Comparison of ENCODE assay signal across 10 mouse cellular contexts in genomic region chr16:17733646-17734045, GRCm38 (mm10). TPM values are rescaled to one million over a fixed set of nuclear protein-coding genes. Genes with fewer than 3 reads are reported as not detected.
DNase-seq lines count a peak whose midpoint lies in the region; ATAC-seq and TF ChIP-seq lines count a peak whose summit lies in the region.
"Had no signal": no experiment of that assay in that cellular context is flagged by ENCODE, and none has a peak within 500 bp of the region (broad histone marks: within the 10 kb centered on the region; RNA-seq: fewer than 3 reads in every experiment).

No protein-coding gene starts in this region.

- no peak for TF ChIP-seq EP300 in heart, adult 2 months (IDR thresholded peaks at IDR 0.05; ENCODE audit: insufficient read depth, low read depth, low read length)

- no peak for TF ChIP-seq POLR2A in heart, adult 2 months (IDR thresholded peaks at IDR 0.05; ENCODE audit: insufficient read depth, low read depth, low read length)
- no peak for TF ChIP-seq POLR2A in testis, adult 2 months (IDR thresholded peaks at IDR 0.05; ENCODE audit: control insufficient read depth, low read depth, low read length)

- WGBS in heart, embryonic 15.5 days: 59% methylated on average over 2 of the region's 2 CpGs
- WGBS in heart, adult 2 months: 67% methylated on average over 2 of the region's 2 CpGs
- WGBS in liver, embryonic 13.5 days (ENCODE audit: insufficient replicate concordance): 58% methylated on average over 2 of the region's 2 CpGs

- H3K36me3 ChIP-seq in heart, embryonic 15.5 days: no peaks in the 10 kb centered on the region
- H3K36me3 ChIP-seq in heart, adult 2 months (ENCODE audit: control insufficient read depth, insufficient read depth, low read length): no peaks in the 10 kb centered on the region
- no peaks in the 10 kb centered on the region for H3K36me3 ChIP-seq in testis, adult 2 months (ENCODE audit: control insufficient read depth, insufficient read depth, low read length)
- no peaks in the 10 kb centered on the region for H3K36me3 ChIP-seq in liver, embryonic 13.5 days
- H3K36me3 ChIP-seq: G1E had no signal

- H3K4me3 ChIP-seq in heart, embryonic 15.5 days: peak overlapping the region; percentile 30
- H3K4me3 ChIP-seq in heart, adult 2 months: no peak overlapping the region
- peak overlapping the region; percentile 4 for H3K4me3 ChIP-seq in testis, adult 2 months (ENCODE audit: control insufficient read depth, low read depth, low read length)
- no peak overlapping the region for H3K4me3 ChIP-seq in liver, embryonic 13.5 days (replicated peaks)
- H3K4me3 ChIP-seq: gastrocnemius, adult 2 months had no signal

- intact Hi-C loops in heart, adult 2 months (cut with DNase I): no loop called here
- intact Hi-C loops in left cerebral cortex, postnatal 14 days (cut with DNase I): no loop called here
- intact Hi-C loops in gastrocnemius, postnatal 14 days (cut with DNase I; ENCODE audit: low total_unique reads): no loop called here

- no peak for DNase-seq in heart, adult 2 months
- no peak for DNase-seq in testis, postnatal 14 days (ENCODE audit: low spot score)
- no peak for DNase-seq in liver, embryonic 13.5 days
- no peak for DNase-seq in left cerebral cortex, postnatal 14 days (ENCODE audit: low spot score in 2 of 2)
- DNase-seq in right cerebral cortex, postnatal 14 days: no peak
- DNase-seq in gastrocnemius, postnatal 14 days: no peak
- DNase-seq: gastrocnemius, adult 2 months had no signal

- no peaks in the 10 kb centered on the region for H3K4me1 ChIP-seq in heart, embryonic 15.5 days (replicated peaks)
- H3K4me1 ChIP-seq in heart, adult 2 months (ENCODE audit: control insufficient read depth, insufficient read depth, low read length): no peaks in the 10 kb centered on the region
- H3K4me1 ChIP-seq in testis, adult 2 months (ENCODE audit: control insufficient read depth, insufficient read depth, low read length): peaks cover 3% of the 10 kb centered on the region
- H3K4me1 ChIP-seq in liver, embryonic 13.5 days (replicated peaks): no peaks in the 10 kb centered on the region

- 0 out of 2 replicates have a peak overlapping the region, but pooled peaks have one; percentile 21 for H3K9ac ChIP-seq in heart, embryonic 15.5 days
- no peak overlapping the region for H3K9ac ChIP-seq in heart, adult 2 months (ENCODE audit: low read depth, low read length)
- no peak overlapping the region for H3K9ac ChIP-seq in liver, embryonic 13.5 days

- no peak for TF ChIP-seq CTCF in heart, adult 2 months (IDR thresholded peaks at IDR 0.05)
- no peak for TF ChIP-seq CTCF in testis, adult 2 months (IDR thresholded peaks at IDR 0.05; ENCODE audit: control insufficient read depth, insufficient read depth, insufficient replicate concordance, low read depth, low read length)

- H3K79me2 ChIP-seq in heart, adult 2 months (replicated peaks; ENCODE audit: control insufficient read depth, insufficient read depth, low read length): no peaks in the 10 kb centered on the region

- H3K27ac ChIP-seq in heart, embryonic 15.5 days: no peak overlapping the region
- H3K27ac ChIP-seq in heart, adult 2 months: no peak overlapping the region
- H3K27ac ChIP-seq in testis, adult 2 months (ENCODE audit: control insufficient read depth, insufficient read depth, low read depth, low read length): no peak overlapping the region
- no peak overlapping the region for H3K27ac ChIP-seq in liver, embryonic 13.5 days
- H3K27ac ChIP-seq: gastrocnemius, adult 2 months had no signal

- peaks cover 9% of the 10 kb centered on the region; the same call in 1 of the 2 replicates for H3K27me3 ChIP-seq in heart, embryonic 15.5 days
- peaks cover 1% of the 10 kb centered on the region; the same call in 1 of the 2 replicates for H3K27me3 ChIP-seq in heart, adult 2 months (ENCODE audit: control insufficient read depth, insufficient read depth, low read length)
- no peaks in the 10 kb centered on the region for H3K27me3 ChIP-seq in testis, adult 2 months (ENCODE audit: control insufficient read depth, insufficient read depth, low read length)
- peaks cover 49% of the 10 kb centered on the region for H3K27me3 ChIP-seq in liver, embryonic 13.5 days

- peak overlapping the region; percentile 62 for H3K4me2 ChIP-seq in heart, embryonic 15.5 days
- 0 out of 2 replicates have a peak overlapping the region, but pooled peaks have one; percentile 8 for H3K4me2 ChIP-seq in liver, embryonic 13.5 days

- H3K9me3 ChIP-seq in heart, embryonic 15.5 days (replicated peaks): no peaks in the 10 kb centered on the region
- H3K9me3 ChIP-seq in liver, embryonic 13.5 days (replicated peaks): no peaks in the 10 kb centered on the region
- H3K9me3 ChIP-seq: G1E had no signal

- ATAC-seq in heart, embryonic 15.5 days (replicated peaks; ENCODE audit: insufficient number of reproducible peaks, insufficient read depth, low FRiP score, low read depth): no peak
- ATAC-seq in liver, embryonic 13.5 days (ENCODE audit: low read depth): no peak

RNA-seq across cellular contexts. Expression of gene Med15, which starts 1.0 kb away (rescaled TPM):
- polyA plus RNA-seq in heart, embryonic 15.5 days (2015; fragmentation: Nextera tagmentation; extraction: Ambion mirVana): 25.6 and 37.2 TPM in 2 replicates
- total RNA-seq in heart, adult 2 months (2021): 10 to 100 TPM; 21.5 to 24.9 TPM
- 37.3 and 44.3 TPM in 2 replicates for polyA plus RNA-seq in heart, adult 2 months (2012; rRNA removed)
- 86.1 and 95.2 TPM in 2 replicates for polyA plus RNA-seq in testis, adult 2 months (2012; rRNA removed)
- 15.8 and 20.2 TPM in 2 replicates for polyA plus RNA-seq in liver, embryonic 13.5 days (2015; fragmentation: Nextera tagmentation; extraction: Ambion mirVana)
- 10 to 100 TPM; 68.9 to 70.1 TPM for total RNA-seq in left cerebral cortex, postnatal 14 days (2021)
- total RNA-seq in gastrocnemius, postnatal 14 days (2021): 10 to 100 TPM; 19.8 to 20.9 TPM

RNA-seq across cellular contexts. Expression of gene Klhl22, which starts 25.8 kb away (rescaled TPM):
- polyA plus RNA-seq in heart, embryonic 15.5 days (2015; fragmentation: Nextera tagmentation; extraction: Ambion mirVana): 33.0 and 45.7 TPM in 2 replicates
- 10 to 100 TPM; 17.3 to 18.6 TPM for total RNA-seq in heart, adult 2 months (2021)
- polyA plus RNA-seq in heart, adult 2 months (2012; rRNA removed): 23.6 and 30.2 TPM in 2 replicates
- 9.1 and 9.4 TPM in 2 replicates for polyA plus RNA-seq in testis, adult 2 months (2012; rRNA removed)
- 14.3 TPM in 2 replicates for polyA plus RNA-seq in liver, embryonic 13.5 days (2015; fragmentation: Nextera tagmentation; extraction: Ambion mirVana)
- 10 to 100 TPM; 93.6 to 98.8 TPM for total RNA-seq in left cerebral cortex, postnatal 14 days (2021)
- 10 to 100 TPM; 17.3 to 19.9 TPM for total RNA-seq in gastrocnemius, postnatal 14 days (2021)
- polyA plus RNA-seq: G1E had no signal

Comparison
In these comparisons a context has a peak if more than half of its experiments do, and no peak if none do; other contexts are left out.
1. H3K4me3 ChIP-seq: peak in heart, embryonic 15.5 days (single experiment) and testis, adult 2 months (single experiment); none in heart, adult 2 months (single experiment) and liver, embryonic 13.5 days (single experiment).